Mouse (Mus musculus): Measurements from ENCODE around the gene Dmp1. TPM values are rescaled to one million over a fixed set of nuclear protein-coding genes. Genes with fewer than 3 reads are reported as not detected.

The Dmp1 gene
- total RNA-seq, 1 experiment from 2014 or later = 0.74 TPM

DNA sequence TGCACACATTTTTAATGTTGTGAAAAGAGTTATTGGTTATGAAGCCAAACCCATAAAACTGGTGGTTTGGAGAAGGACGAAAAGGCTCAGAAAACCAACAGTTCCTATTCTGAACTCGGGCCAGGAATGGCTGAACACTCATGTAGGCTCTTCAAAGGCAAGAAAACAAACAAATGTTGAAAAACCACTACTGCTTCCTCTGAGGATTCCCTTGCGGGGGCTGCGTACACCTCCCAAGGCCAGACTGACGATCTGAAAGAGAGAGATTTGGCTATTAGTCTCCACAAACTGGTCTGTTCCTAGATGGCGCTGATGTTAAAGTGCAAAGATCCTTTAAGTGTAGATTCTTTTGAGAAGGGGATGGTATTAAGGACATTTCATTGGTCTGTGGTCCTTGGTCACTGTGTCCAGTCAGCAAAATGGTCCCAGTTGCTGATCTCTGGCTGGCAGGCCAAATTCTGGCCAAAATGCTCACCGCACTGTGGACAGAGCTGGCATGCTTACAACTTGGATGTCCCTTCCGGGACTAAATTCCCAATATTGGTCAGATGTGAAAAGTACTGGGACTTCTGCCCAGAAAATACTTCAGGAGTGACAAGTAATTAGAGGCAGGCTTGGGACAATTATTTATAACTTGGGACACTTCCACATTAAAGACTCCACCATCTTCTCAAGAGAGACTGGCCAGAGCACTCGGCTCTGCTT is 37.4 kb downstream of the Dmp1 start:
- no peak for ATAC-seq (replicated peaks in 1 of 2; ENCODE audit: insufficient read depth in 1 of 2, low FRiP score in 2 of 2, low TSS enrichment in 1 of 2, low read depth in 1 of 2, poor library complexity in 2 of 2, severe bottlenecking in 2 of 2)

DNA sequence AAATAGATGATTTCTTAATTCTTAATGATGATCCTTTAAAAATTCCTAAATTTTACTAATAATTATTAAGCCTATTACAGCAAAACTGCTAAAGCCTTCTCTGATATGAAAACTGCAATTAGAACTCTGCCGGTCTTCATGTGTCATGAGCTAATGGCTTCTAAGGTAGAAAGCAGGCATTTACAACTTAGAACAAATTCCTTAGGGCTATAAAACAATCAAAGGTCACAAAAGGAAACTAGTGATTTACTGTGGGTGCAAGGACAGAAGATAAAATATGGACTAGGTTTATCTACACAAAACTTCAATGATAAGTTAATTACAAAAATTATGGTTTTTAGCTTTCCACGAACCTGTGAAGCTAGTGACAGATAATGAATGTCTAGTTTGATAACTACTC is 41.8 kb downstream of the Dmp1 start:
- ATAC-seq (replicated peaks in 1 of 2; ENCODE audit: insufficient read depth in 1 of 2, low FRiP score in 2 of 2, low TSS enrichment in 1 of 2, low read depth in 1 of 2, poor library complexity in 2 of 2, severe bottlenecking in 2 of 2) = no peak

DNA sequence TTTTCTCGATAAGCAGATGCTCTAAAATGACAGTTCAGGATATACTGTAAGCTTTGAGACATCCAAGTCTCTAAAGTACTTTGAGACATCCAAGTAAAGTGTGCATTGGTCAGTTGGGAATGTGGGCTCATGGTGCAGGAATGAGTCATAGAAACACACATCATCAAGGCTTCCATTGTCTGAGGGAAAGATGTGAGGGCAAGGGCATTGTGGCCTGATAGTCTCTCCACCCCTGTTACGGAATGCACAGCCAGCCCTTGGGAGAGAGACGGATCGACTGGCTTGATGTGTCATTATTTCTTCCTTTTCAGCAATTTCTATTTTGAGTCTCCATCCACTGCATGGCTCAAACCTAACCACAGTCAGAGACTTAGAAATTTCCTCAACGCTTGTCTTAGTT is 49.4 kb downstream of the Dmp1 start:
- no peak for ATAC-seq (replicated peaks in 1 of 2; ENCODE audit: insufficient read depth in 1 of 2, low FRiP score in 2 of 2, low TSS enrichment in 1 of 2, low read depth in 1 of 2, poor library complexity in 2 of 2, severe bottlenecking in 2 of 2)

DNA sequence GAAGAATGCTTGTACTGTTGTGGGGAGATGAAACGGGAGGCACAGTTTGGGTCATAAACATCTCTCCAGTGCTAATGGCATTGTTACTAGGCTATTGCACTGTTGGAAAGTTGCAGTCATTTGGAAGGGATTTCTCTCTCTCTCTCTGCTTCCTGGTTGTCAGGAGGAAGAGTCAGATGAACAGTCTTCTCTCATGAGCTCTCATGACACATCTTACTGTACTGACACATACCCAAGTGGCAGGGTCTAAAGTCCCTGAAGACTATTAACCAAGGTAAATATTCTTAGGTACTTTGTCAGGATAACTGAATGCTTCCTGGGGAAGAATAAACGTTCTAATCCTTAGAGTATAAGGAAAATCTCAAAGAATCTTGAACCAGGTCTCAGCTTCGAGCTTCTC is 54.2 kb downstream of the Dmp1 start:
- ATAC-seq (replicated peaks in 1 of 2; ENCODE audit: insufficient read depth in 1 of 2, low FRiP score in 2 of 2, low TSS enrichment in 1 of 2, low read depth in 1 of 2, poor library complexity in 2 of 2, severe bottlenecking in 2 of 2) = no peak

DNA sequence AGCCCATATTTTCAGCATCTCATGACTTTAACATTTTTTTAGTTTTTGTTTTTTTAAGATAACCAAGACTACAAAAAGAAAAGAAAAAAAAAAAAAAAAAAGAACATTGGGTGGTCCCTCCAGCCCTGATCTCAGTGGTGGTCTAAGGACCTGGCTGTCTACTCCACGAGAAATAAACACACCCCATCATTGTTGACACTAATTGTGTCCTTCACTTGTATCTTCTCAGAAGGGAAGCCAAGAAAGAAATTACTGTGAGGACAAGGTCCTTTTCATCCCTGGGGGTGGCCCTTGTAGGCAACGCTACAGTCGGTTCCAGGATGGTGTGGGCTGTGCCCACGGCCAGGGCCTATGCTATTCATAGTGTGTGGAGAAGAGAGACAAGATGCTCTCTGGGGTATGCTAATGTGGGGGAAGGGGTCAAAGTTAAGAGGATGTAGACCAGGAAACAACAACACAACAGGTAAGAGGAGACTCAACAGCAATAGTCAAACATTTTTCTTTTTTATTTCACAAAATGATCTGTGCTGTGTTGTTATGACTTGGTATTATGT is 59.6 kb downstream of the Dmp1 start:
- no peak for ATAC-seq (replicated peaks in 1 of 2; ENCODE audit: insufficient read depth in 1 of 2, low FRiP score in 2 of 2, low TSS enrichment in 1 of 2, low read depth in 1 of 2, poor library complexity in 2 of 2, severe bottlenecking in 2 of 2)

DNA sequence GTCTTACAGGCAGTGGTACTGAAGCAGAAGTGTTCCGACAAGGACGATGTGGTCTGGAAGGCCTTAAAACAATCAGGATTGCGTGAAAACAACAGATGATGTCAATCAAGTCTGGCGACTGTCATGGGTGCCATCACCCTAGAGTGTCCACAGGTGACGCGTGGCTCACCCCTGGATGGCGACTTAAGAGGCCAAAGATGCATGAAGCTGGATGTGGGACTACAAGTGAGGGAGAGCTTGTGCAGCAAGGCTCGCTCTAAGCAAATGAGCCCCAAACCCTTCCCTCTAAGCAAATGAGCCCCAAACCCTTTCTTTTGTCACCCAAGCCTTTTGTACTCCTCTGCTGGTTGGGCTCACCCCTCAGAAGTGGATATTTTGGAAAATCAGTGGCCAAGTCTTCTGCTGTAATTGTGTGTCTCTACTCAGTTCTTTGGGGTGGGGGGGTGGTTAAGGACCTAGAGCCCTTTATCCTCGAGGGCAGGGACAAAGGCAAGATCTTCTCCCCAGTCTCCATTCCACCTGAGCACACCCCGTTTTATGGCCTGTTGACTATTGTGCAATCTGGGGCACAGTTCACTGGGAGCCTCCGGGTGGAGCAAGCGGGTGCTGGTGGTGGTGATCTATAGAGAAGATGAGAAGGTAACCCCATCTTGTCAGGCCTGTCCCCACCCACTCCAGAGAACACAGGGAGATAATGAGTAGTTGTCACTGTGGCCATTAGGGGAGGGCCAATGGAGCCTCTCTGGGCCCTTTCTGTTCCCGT is 60.8 kb downstream of the Dmp1 start:
- ATAC-seq (replicated peaks in 1 of 2; ENCODE audit: insufficient read depth in 1 of 2, low FRiP score in 2 of 2, low TSS enrichment in 1 of 2, low read depth in 1 of 2, poor library complexity in 2 of 2, severe bottlenecking in 2 of 2) = no peak

Other genes with a start within 250 kb of the Dmp1 start
- not detected in 2 replicates for gene Hsd17b13, start 225.2 kb upstream of the Dmp1 start, total RNA-seq (2017)
- 56.7 and 66.1 TPM in 2 replicates for gene Hsd17b11, start 180.7 kb upstream of the Dmp1 start, total RNA-seq (2017)
- gene Nudt9, start 156.3 kb upstream of the Dmp1 start, total RNA-seq (2017) = 36.6 and 71.8 TPM in 2 replicates
- not detected in 2 replicates for gene Gm17660, start 125.0 kb upstream of the Dmp1 start, total RNA-seq (2017)
- gene Sparcl1, start 88.9 kb upstream of the Dmp1 start, total RNA-seq (2017) = not detected in 2 replicates
- not detected in 2 replicates for gene Dspp, start 31.9 kb upstream of the Dmp1 start, total RNA-seq (2017)
- 0.05 and 1.1 TPM in 2 replicates for gene Ibsp, start 96.6 kb downstream of the Dmp1 start, total RNA-seq (2017)
- not detected in 2 replicates for gene Mepe, start 122.7 kb downstream of the Dmp1 start, total RNA-seq (2017)
- 8.1 and 10.8 TPM in 2 replicates for gene Spp1, start 232.5 kb downstream of the Dmp1 start, total RNA-seq (2017)

Data from hematopoietic stem cell, adult 5-6 weeks (primary cell).